13 mouse cellular contexts compared by ENCODE assay signal in the genomic region with DNA sequence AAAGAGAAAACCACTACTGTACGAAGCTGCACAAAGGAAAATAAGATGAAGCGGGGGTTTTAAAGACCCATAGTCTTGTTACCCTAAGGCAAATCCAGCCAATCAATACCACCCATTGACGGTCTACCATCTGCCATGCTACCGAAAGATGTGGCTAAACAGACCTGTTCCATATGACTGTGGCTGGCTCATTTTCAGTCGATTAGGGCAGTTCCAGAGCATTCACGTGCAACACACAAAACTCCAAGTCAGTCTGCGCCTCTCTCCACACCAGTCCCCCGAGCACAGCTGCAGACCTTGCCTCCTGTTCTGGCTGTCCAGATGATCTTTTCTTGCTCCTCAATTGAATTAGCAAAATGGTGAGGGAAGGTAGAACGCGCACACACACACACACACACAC. TPM values are rescaled to one million over a fixed set of nuclear protein-coding genes. Genes with fewer than 3 reads are reported as not detected.
DNase-seq lines count a peak whose midpoint lies in the region; ATAC-seq lines count a peak whose summit lies in the region.
"Had no signal": no experiment of that assay in that cellular context is flagged by ENCODE, and none has a peak within 500 bp of the region (broad histone marks: within the 10 kb centered on the region; RNA-seq: fewer than 3 reads in every experiment).

No protein-coding gene starts in this region.

- H3K4me2 ChIP-seq in forebrain, embryonic 13.5 days, result peak overlapping the region; percentile 24; the same call in 1 of the 2 replicates
- H3K4me2 ChIP-seq in neural tube, embryonic 13.5 days, result peak overlapping the region; percentile 60
- no peak overlapping the region for H3K4me2 ChIP-seq in heart, embryonic 11.5 days
- H3K4me2 ChIP-seq: liver, embryonic 15.5 days had no signal

- peaks cover 18% of the 10 kb centered on the region for H3K4me1 ChIP-seq in embryonic facial prominence, embryonic 10.5 days
- peaks cover 34% of the 10 kb centered on the region for H3K4me1 ChIP-seq in forebrain, embryonic 13.5 days
- H3K4me1 ChIP-seq in neural tube, embryonic 13.5 days (replicated peaks), result peaks cover 29% of the 10 kb centered on the region
- H3K4me1 ChIP-seq in heart, embryonic 11.5 days (ENCODE audit: control insufficient read depth, insufficient read depth, low read length), result no peaks in the 10 kb centered on the region
- H3K4me1 ChIP-seq: liver, embryonic 15.5 days had no signal

- peak; percentile 69 for ATAC-seq in forebrain, embryonic 13.5 days
- peak; percentile 73 for ATAC-seq in neural tube, embryonic 13.5 days (ENCODE audit: low read depth)
- ATAC-seq in heart, embryonic 11.5 days (replicated peaks; ENCODE audit: insufficient number of reproducible peaks, low FRiP score, low TSS enrichment), result no peak
- ATAC-seq: intestine, postnatal 0 days had no signal

- peak; percentile 44 for DNase-seq in embryonic facial prominence, embryonic 10.5 days (ENCODE audit: low spot score)
- DNase-seq in mesoderm, embryonic 11.5 days (ENCODE audit: low read depth, low spot score), result peak; percentile 48
- no peak for DNase-seq in lung, postnatal 25 days (ENCODE audit: low spot score)
- DNase-seq in gastrocnemius, postnatal 4 days (ENCODE audit: low spot score in 2 of 2), result no peak
- DNase-seq: gastrocnemius, postnatal 25 days; lung, postnatal 4 days; thymus, postnatal 14 days had no signal

- H3K27ac ChIP-seq in embryonic facial prominence, embryonic 10.5 days (replicated peaks), result peak overlapping the region; percentile 30; the same call in 1 of the 2 replicates
- H3K27ac ChIP-seq in forebrain, embryonic 13.5 days, result peak overlapping the region; percentile 36; the same call in 1 of the 2 replicates
- peak overlapping the region; percentile 91 for H3K27ac ChIP-seq in neural tube, embryonic 13.5 days (replicated peaks)
- H3K27ac ChIP-seq in heart, embryonic 11.5 days (ENCODE audit: low read depth, low read length), result no peak overlapping the region
- H3K27ac ChIP-seq: liver, embryonic 15.5 days had no signal

- no peak overlapping the region for H3K9ac ChIP-seq in forebrain, embryonic 13.5 days
- peak overlapping the region; percentile 78 for H3K9ac ChIP-seq in neural tube, embryonic 13.5 days
- no peak overlapping the region for H3K9ac ChIP-seq in heart, embryonic 11.5 days (ENCODE audit: low read depth, low read length)
- H3K9ac ChIP-seq: liver, embryonic 15.5 days had no signal

- no peaks in the 10 kb centered on the region for H3K9me3 ChIP-seq in embryonic facial prominence, embryonic 10.5 days
- no peaks in the 10 kb centered on the region for H3K9me3 ChIP-seq in forebrain, embryonic 13.5 days (replicated peaks)
- H3K9me3 ChIP-seq in neural tube, embryonic 13.5 days, result no peaks in the 10 kb centered on the region
- no peaks in the 10 kb centered on the region for H3K9me3 ChIP-seq in heart, embryonic 11.5 days (replicated peaks; ENCODE audit: control insufficient read depth, low read length)
- H3K9me3 ChIP-seq: liver, embryonic 15.5 days had no signal

- 37% methylated on average over 10 of the region's 10 CpGs for WGBS in embryonic facial prominence, embryonic 10.5 days
- 55% methylated on average over 10 of the region's 10 CpGs for WGBS in forebrain, embryonic 13.5 days
- WGBS in neural tube, embryonic 13.5 days, result 25% methylated on average over 10 of the region's 10 CpGs
- 79% methylated on average over 10 of the region's 10 CpGs for WGBS in heart, embryonic 11.5 days (ENCODE audit: insufficient replicate concordance)

- no peaks in the 10 kb centered on the region for H3K27me3 ChIP-seq in embryonic facial prominence, embryonic 10.5 days (replicated peaks; ENCODE audit: low read depth, poor library complexity, severe bottlenecking)
- no peaks in the 10 kb centered on the region for H3K27me3 ChIP-seq in forebrain, embryonic 13.5 days
- no peaks in the 10 kb centered on the region for H3K27me3 ChIP-seq in neural tube, embryonic 13.5 days
- H3K27me3 ChIP-seq in heart, embryonic 11.5 days (ENCODE audit: control insufficient read depth, insufficient read depth, low read length), result no peaks in the 10 kb centered on the region
- H3K27me3 ChIP-seq: liver, embryonic 15.5 days had no signal

- no peak overlapping the region for H3K4me3 ChIP-seq in embryonic facial prominence, embryonic 10.5 days
- no peak overlapping the region for H3K4me3 ChIP-seq in forebrain, embryonic 13.5 days
- peak overlapping the region; percentile 50 for H3K4me3 ChIP-seq in neural tube, embryonic 13.5 days
- H3K4me3 ChIP-seq in heart, embryonic 11.5 days (ENCODE audit: low read depth, low read length), result no peak overlapping the region
- H3K4me3 ChIP-seq: liver, embryonic 15.5 days had no signal

- H3K36me3 ChIP-seq in embryonic facial prominence, embryonic 10.5 days (replicated peaks), result no peaks in the 10 kb centered on the region
- H3K36me3 ChIP-seq in forebrain, embryonic 13.5 days (ENCODE audit: poor library complexity, severe bottlenecking), result no peaks in the 10 kb centered on the region
- no peaks in the 10 kb centered on the region for H3K36me3 ChIP-seq in neural tube, embryonic 13.5 days
- no peaks in the 10 kb centered on the region for H3K36me3 ChIP-seq in heart, embryonic 11.5 days (ENCODE audit: control insufficient read depth, insufficient read depth, low read length)
- H3K36me3 ChIP-seq: liver, embryonic 15.5 days had no signal

RNA-seq across cellular contexts. Expression of gene Elavl4, which starts 59.2 kb away (rescaled TPM):
- 81.6 and 90.4 TPM in 2 replicates for polyA plus RNA-seq in embryonic facial prominence, embryonic 10.5 days (2016; fragmentation: Nextera tagmentation; extraction: Ambion mirVana)
- 228 and 261 TPM in 2 replicates for polyA plus RNA-seq in forebrain, embryonic 13.5 days (2015; fragmentation: Nextera tagmentation; extraction: Ambion mirVana)
- polyA plus RNA-seq in neural tube, embryonic 13.5 days (2015; fragmentation: Nextera tagmentation; extraction: Ambion mirVana), result 442 and 527 TPM in 2 replicates
- 6.5 and 7.7 TPM in 2 replicates for polyA plus RNA-seq in heart, embryonic 11.5 days (2014; fragmentation: Nextera tagmentation; extraction: Ambion mirVana)
- under 1 TPM; 0.29 to 0.52 TPM for total RNA-seq in gastrocnemius, postnatal 4 days (2021)
- total RNA-seq: CH12.LX; gastrocnemius, postnatal 25 days had no signal

Comparison
In these comparisons a context has a peak if more than half of its experiments do, and no peak if none do; other contexts are left out.
1. DNase-seq: peak in embryonic facial prominence, embryonic 10.5 days (single experiment) and mesoderm, embryonic 11.5 days (single experiment); none in lung, postnatal 25 days (single experiment) and gastrocnemius, postnatal 4 days (0 of 2).